Mouse (Mus musculus) kidney, adult 2 months (tissue): ENCODE results near the gene Xirp2. TPM values are rescaled to one million over a fixed set of nuclear protein-coding genes. Genes with fewer than 3 reads are reported as not detected.
"Not testable (repeated sequence)": the region's sequence is repeated elsewhere in the genome, so short reads cannot be mapped to it uniquely, and the experiment has no call there.

Source experiments
- DNase-seq: peaks from one replicate; pipeline ENCODE4 v3.0.0; 2021
- H3K27ac ChIP-seq: fragments of 200-500 bp; 2 replicates; pipeline ENCODE4 v1.5.1; 2012; ENCODE audit warnings: low read depth, low read length, control low read depth, inconsistent platforms; ENCODE audit not compliant: insufficient read depth
- H3K27me3 ChIP-seq: fragments of 200-500 bp; replicated peaks from 2 replicates; pipeline ENCODE4 v1.6.1; 2012; ENCODE audit warnings: mild to moderate bottlenecking, moderate library complexity, low read length, inconsistent platforms; ENCODE audit not compliant: control insufficient read depth, insufficient read depth
- H3K36me3 ChIP-seq: fragments of 200-500 bp; 2 replicates; pipeline ENCODE4 v1.6.1; 2012; ENCODE audit warnings: mild to moderate bottlenecking, moderate library complexity, low read length, inconsistent platforms; ENCODE audit not compliant: control insufficient read depth, insufficient read depth
- H3K4me1 ChIP-seq: fragments of 200-500 bp; 2 replicates; pipeline ENCODE4 v1.6.1; 2011; ENCODE audit warnings: low read length; ENCODE audit not compliant: control insufficient read depth, insufficient read depth
- H3K4me3 ChIP-seq: fragments of 200-500 bp; 2 replicates; pipeline ENCODE4 v1.5.1; 2011; ENCODE audit warnings: mild to moderate bottlenecking, low read depth, low read length, control low read depth; ENCODE audit not compliant: insufficient read depth
- CTCF ChIP-seq: fragments of 200-500 bp; conservative IDR thresholded peaks from 2 replicates; pipeline ENCODE4 v1.5.1; 2011; ENCODE audit warnings: low read depth, mild to moderate bottlenecking, control low read depth, low read length, moderate library complexity, mixed read lengths; ENCODE audit not compliant: insufficient read depth, insufficient read length
- POLR2A ChIP-seq: fragments of 200-500 bp; IDR thresholded peaks from one replicate; pipeline ENCODE4 v1.6.1; 2011; ENCODE audit warnings: low read depth, low read length, control low read depth
- WGBS: fragments of 180-500 bp; shearing (Covaris S2); methylation state at CpG from one replicate; pipeline ENCODE4 v1.1.7; 2018; 5-methylcytosine and 5-hydroxymethylcytosine counted together
- polyA plus RNA-seq: library from polyadenylated mRNA; depleted of rRNA; stranded (reverse); fragments of >200 nt; gene quantifications from 2 replicates; pipeline ENCODE4 v1.2.3, GENCODE M21; 2012

The Xirp2 gene
- polyA plus RNA-seq, 1 experiment, result 0.77 TPM

DNA sequence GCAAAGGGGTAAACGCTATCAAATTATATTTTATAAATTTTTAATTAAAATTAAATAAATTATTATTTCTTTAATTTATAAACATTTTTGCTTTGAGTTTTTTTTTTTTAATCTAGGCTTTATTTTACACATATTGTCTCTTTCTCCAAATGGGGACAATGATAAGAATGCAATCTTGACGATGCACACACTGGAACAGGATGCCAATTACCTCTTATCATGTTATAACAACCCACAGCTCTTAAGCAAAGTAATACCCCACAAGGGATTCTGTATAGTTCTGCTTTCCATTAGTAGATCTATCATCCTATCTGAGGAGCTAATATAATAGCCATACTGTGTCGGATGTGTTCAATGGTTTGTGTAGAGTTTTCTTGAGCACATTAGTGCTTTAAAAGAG is 15.1 kb downstream of the Xirp2 start:
- TF ChIP-seq POLR2A (no peak), CTCF (no peak)
- Histone ChIP-seq H3K4me3 (no peak overlapping the region), H3K27me3 (no peaks in the 10 kb centered on the region)

DNA sequence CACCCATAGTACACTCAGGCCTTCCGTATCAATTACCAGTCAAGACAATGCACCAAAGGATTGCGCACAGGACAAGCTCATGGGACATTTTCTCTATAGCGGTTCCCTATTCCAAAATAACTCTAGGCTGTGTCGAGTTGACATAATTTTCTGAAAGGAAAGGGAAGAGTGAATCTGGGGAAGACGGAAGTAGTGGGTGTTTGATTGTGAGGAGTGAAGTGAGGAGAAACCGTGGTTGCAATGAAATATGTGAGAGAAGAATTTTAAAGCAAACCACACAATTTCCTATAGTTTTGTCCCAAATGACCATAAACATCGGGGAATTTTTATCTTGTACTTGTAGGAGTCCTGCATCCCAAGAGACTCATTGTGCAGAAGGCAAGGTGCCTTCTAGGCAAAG is 21.2 kb downstream of the Xirp2 start:
- Histone ChIP-seq H3K4me3 (no peak overlapping the region), H3K27me3 (no peaks in the 10 kb centered on the region), H3K4me1 (no peaks in the 10 kb centered on the region), H3K36me3 (no peaks in the 10 kb centered on the region), H3K27ac (no peak overlapping the region)
- WGBS, result 85% methylated on average over 7 of the region's 7 CpGs
- TF ChIP-seq POLR2A, result no peak
- TF ChIP-seq CTCF, result no peak
- no peak for DNase-seq

More for the DNA sequence above, 15.1 kb downstream of the Xirp2 start:
- Histone ChIP-seq H3K36me3 (no peaks in the 10 kb centered on the region), H3K27ac (no peak overlapping the region), H3K4me1 (no peaks in the 10 kb centered on the region)
- DNase-seq, result no peak
- WGBS, result 88% methylated on average over 3 of the region's 3 CpGs

DNA sequence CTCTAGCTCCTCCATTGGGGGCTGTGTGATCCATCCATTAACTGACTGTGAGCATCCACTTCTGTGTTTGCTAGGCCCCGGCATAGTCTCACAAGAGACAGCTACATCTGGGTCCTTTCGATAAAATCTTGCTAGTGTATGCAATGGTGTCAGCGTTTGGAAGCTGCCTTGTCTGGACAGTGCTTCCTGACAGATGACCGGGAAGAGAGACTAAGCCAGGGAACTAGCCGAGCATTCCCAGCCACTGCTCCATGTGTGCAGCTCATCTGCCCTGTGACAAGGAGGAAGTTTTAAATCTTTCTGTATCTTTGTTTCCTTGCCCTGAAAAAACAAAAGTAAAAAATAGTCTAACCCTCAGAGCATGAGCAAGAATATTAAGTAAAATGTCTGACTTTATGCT is 24.2 kb downstream of the Xirp2 start:
- H3K27ac ChIP-seq, H3K27me3 ChIP-seq, H3K4me3 ChIP-seq, H3K4me1 ChIP-seq, H3K36me3 ChIP-seq: not testable (repeated sequence)
- peak; percentile 19 for DNase-seq
- WGBS, result 53% methylated on average over 5 of the region's 5 CpGs

DNA sequence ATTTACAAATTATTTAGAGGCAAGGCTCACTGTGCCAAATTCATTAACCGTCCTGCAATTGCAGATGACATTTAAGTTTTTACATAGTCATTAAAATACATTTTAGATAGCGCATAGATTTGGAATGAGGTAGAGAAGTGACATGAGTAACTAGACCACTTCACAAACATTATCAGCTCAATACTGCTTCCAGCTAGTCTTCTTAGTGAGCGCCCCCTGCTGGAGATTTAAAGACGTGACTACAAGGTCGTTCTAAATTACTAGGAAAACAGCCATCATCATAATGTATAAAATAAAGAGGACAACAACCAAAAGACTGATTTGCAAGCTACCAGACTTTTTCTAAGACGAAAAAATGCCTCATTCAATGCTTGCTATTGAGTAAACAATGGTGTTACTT is 32.0 kb downstream of the Xirp2 start:
- peak; percentile 57 for DNase-seq
- Histone ChIP-seq H3K4me3 (no peak overlapping the region), H3K27me3 (no peaks in the 10 kb centered on the region), H3K27ac (no peak overlapping the region), H3K4me1 (no peaks in the 10 kb centered on the region), H3K36me3 (no peaks in the 10 kb centered on the region)
- 20% methylated on average over 6 of the region's 6 CpGs for WGBS
- TF ChIP-seq POLR2A (no peak), CTCF (no peak)

DNA sequence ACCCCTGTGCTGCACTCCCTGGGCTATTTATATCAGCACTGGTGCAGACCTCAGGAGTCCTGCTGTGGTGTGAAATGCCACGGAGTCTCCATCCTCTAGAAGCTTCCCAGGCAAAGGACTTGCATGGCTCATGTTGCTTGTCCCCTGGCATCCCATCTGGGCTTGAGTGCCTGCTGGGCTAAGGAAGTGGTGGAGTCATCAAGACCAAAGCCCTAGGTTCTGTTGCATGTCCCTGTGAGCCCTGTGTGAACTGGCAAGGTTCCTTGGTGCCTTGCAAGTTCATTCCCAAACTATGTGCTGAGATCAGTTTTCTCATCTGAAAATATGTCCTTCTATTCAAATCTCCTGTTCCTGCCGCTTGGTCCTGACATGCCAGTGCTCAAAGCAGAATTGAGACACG is 35.2 kb downstream of the Xirp2 start:
- 66% methylated on average over 3 of the region's 3 CpGs for WGBS
- Histone ChIP-seq H3K36me3 (no peaks in the 10 kb centered on the region), H3K27ac (no peak overlapping the region), H3K4me3 (no peak overlapping the region), H3K4me1 (no peaks in the 10 kb centered on the region), H3K27me3 (no peaks in the 10 kb centered on the region)
- no peak for DNase-seq
- TF ChIP-seq CTCF (no peak), POLR2A (no peak)

DNA sequence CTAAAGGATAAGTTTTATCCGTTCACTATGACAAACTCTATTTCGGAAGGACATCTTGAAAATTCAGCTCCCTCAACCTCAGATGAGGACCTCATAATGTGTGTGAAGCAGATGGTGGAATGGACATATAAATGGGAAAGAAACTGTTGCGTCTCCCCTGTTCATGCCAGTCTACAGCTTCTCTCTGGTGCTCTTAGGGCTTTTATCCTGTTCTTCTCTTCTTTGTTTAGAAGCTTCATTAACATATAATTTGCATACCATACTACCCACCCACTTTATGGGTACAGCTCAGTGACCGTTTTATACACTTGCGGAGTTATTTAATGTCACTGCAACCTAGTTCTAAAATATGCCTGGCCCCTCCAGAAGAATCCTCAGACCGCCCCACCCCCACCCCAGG is 40.9 kb downstream of the Xirp2 start:
- TF ChIP-seq CTCF (no peak), POLR2A (no peak)
- WGBS, result 91% methylated on average over 6 of the region's 6 CpGs
- Histone ChIP-seq H3K27ac (no peak overlapping the region), H3K4me3 (no peak overlapping the region), H3K27me3 (no peaks in the 10 kb centered on the region; the same call in 1 of the 2 replicates), H3K36me3 (no peaks in the 10 kb centered on the region), H3K4me1 (no peaks in the 10 kb centered on the region)
- no peak for DNase-seq

DNA sequence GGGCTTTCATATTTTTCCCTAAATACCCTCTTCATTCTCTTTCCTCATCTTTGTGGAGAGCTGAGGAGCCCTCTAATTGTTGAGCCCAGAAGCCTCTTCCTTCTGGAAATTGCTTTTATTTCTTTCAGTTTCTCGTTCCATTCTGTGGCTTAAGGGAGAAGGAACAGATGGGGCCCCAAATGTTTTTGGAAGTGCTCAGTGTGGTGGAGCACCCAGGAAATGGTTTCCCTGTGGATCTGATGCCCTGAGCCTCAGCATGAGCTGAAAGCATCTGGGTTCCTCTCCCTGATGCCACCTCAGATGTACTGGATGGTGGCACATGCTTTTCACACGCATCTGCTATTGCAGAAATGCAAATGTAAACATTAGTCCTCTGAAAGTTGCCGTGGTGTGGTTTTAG is 41.4 kb downstream of the Xirp2 start:
- no peak overlapping the region for H3K27ac ChIP-seq
- no peak for TF ChIP-seq POLR2A
- TF ChIP-seq CTCF, result no peak
- 66% methylated on average over 3 of the region's 3 CpGs for WGBS
- no peak for DNase-seq
- H3K4me1 ChIP-seq, result no peaks in the 10 kb centered on the region
- no peak overlapping the region for H3K4me3 ChIP-seq
- H3K27me3 ChIP-seq, result no peaks in the 10 kb centered on the region; the same call in 1 of the 2 replicates
- no peaks in the 10 kb centered on the region for H3K36me3 ChIP-seq
